Mouse (Mus musculus): ENCODE measurements around the gene 4930469K13Rik.
A peak's percentile ranks its signal among the peaks of the same experiment; 100 is the strongest.

The 4930469K13Rik gene

GRCm38 (mm10) chr11:33990002-33990401, 108.4 kb downstream of the 4930469K13Rik start:
- DNase-seq (ENCODE audit: low spot score) = no peak

DNA sequence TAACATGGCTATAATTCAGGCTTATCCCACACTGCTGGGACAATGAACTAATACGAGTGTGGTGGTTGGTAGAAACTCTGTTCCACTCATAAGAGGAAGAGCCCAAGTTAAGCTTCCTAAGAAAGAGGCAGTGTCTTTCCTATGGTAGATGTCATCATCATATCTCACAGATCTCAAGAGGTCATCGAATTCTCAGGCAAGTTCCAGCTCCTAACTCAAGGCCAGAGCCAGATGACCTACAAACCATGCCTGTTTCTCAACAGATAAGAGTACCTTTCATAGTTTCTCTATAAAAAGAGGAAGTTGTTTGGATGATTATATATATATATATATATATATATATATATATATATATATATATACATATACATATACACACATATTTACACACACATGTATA, 111.8 kb downstream of the 4930469K13Rik start:
- no peak for DNase-seq (ENCODE audit: low spot score)

DNA sequence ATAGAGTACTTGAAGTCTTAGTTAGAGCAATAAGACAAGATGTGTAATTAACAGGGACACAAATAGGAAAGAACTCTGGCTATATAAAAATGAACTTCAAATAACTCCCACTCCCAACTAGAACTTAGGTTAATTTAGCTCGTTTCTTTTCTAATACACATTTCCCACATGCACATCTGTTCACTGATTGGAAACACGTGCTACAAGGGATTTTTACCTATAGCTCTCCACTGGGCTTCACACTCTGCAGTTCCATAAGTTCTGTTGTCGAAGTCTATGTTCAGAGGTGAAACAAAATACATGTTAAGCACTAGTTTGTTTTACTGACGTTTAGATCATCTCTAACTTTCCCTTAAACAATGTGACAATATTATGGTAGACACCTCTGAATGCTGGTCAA, 118.2 kb downstream of the 4930469K13Rik start:
- DNase-seq (ENCODE audit: low spot score) = no peak

DNA sequence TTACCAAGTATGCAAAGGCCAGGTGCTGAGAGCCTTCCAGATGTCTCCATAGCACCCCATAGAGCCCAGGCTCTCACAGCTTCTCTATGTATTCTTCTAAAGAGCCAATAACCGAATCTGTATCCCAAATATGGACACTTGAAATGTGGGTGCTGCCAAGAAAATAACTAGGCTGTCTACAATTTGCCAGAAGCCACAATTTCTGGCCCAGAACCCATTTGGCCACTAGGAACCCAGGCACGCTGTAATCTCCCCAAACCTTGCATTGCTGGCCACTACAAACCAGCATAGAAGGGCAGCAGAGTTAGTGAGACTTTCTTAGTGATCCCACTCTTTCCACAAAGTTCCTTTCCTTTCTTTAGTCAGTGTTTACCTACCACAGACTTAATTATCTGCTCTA, 123.2 kb downstream of the 4930469K13Rik start:
- no peak for DNase-seq (ENCODE audit: low spot score)

DNA sequence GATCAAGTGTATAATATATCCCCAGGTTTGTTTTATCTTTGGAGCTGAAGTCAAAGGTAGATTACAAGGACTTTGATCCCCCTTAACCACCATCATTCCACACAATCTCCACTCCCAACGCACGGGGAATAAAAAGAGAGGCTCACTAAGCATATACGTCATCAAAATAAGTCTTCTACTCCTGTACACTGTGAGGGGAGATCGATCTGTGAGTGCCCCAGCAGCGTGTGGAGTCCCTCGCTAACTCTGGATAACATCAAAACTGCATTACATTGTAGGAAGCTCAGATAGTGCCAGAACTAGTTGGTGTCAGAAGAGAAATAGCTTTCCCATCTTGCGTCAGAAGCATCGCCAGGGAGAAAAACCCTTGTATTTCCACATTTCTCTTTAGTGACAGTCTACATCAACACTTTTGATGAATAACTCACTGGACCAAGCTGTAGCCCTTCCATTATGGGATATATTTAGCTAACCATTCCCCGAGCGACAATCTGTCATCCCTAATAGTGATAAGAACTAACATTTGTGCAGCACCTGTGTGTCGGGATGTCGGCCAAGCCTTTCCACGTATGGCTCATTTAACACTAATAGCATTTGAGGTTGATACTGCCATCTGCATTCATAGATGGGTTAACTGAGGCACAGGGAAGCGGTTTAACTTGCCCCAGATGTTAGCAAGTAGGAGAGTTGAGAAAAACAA, 123.9 kb downstream of the 4930469K13Rik start:
- no peak for DNase-seq (ENCODE audit: low spot score)

GRCm38 (mm10) chr11:33972114-33972513, 126.2 kb downstream of the 4930469K13Rik start:
- peak; percentile 29 for DNase-seq (ENCODE audit: low spot score)

DNA sequence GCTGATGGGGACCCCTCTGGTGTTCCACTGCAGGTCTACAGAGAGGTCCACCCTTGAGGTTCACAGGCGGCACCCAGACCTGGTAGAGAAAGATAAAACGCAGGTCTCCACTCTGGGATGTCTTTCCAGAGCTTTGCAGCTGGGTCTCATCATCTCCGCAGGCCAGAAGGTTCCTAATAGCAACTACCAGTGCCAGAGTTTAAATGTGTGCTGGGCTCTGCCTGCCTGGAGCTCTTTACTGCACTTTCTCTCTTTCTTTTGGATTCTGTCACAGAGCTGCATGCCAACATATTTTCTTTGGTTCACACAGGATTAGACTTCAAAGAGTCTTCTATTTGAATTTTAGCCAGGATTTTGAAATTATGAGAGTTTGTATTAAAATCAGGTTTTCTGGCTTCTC, 129.2 kb downstream of the 4930469K13Rik start:
- no peak for DNase-seq (ENCODE audit: low spot score)

GRCm38 (mm10) chr11:33967708-33968107, 130.6 kb downstream of the 4930469K13Rik start:
- DNase-seq (ENCODE audit: low spot score) = no peak

DNA sequence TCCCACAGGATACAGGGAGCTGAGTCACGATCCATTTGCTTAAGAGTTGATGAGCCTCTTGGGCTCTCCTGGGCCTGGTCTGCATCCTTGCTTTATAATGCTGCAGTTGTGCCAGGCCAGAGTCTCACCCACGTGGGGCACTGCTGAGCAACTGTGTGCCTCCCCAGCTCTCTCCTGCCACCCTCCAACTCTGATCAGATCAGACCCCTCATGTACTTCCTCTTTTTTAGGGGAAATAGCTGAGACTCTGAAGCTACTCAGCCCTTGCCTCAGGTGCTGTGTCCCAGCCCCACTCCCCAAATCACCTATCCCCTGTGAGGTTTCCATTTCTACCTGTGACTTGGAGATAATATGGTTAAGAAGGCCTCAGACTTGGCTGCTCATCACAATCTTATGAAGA, 133.0 kb downstream of the 4930469K13Rik start:
- DNase-seq (ENCODE audit: low spot score) = no peak

- peak; percentile 66 for DNase-seq (ENCODE audit: low spot score)
Measured at GRCm38 (mm10) chr11:33962688-33963407, 135.5 kb downstream of the 4930469K13Rik start, which contains the start of gene Kcnmb1. Gene Kcnmb1, plus strand, starts transcription at chr11:33963013.

- DNase-seq (ENCODE audit: low spot score) = no peak
Measured at GRCm38 (mm10) chr11:33962178-33962577, 136.2 kb downstream of the 4930469K13Rik start.

GRCm38 (mm10) chr11:33958713-33959112, 139.6 kb downstream of the 4930469K13Rik start:
- peak; percentile 57 for DNase-seq (ENCODE audit: low spot score)

GRCm38 (mm10) chr11:33957595-33957994, 140.8 kb downstream of the 4930469K13Rik start:
- DNase-seq (ENCODE audit: low spot score) = no peak

DNA sequence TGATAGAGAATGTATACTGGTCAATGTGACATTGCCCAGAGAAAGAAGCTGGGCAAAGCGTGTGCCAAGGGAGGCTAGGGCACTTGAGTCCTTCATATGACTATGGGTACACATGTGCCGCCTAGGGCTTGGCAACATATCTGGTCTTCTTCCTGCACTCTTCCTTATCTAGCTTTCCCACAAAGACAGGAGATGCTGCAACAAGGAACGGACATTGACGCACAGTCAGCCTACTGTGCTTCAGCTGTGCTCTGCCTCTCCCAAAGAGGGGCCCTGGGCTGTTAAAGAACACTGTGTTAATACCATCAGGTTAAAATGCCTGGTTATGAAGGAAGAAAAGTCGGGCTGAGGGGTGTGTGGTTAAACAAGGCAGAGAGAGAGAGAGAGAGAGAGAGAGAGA, 141.7 kb downstream of the 4930469K13Rik start:
- no peak for DNase-seq (ENCODE audit: low spot score)

- DNase-seq (ENCODE audit: low spot score) = no peak
Measured at GRCm38 (mm10) chr11:33955982-33956381, 142.4 kb downstream of the 4930469K13Rik start.

- no peak for DNase-seq (ENCODE audit: low spot score)
Measured at GRCm38 (mm10) chr11:33951684-33952625, 146.4 kb downstream of the 4930469K13Rik start.

DNA sequence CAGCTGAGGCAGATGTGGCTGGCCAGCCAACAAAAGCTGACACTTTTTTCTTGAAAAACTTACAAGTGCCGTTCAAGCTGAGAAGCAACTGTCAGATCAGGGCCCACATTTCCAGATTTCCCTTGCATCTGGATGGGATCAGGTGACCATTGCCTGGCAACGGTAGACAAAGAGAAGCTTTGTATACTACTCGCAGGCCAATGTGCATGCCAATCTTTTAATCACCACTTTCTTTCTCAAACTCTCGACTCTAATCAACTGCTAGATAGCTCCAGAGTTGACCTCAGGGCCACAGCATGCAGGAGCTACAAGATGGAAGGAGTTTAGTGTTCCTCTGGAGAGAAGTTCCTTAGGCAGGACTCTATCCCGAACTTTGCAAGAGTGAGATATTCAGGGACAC, 147.2 kb downstream of the 4930469K13Rik start:
- no peak for DNase-seq (ENCODE audit: low spot score)

GRCm38 (mm10) chr11:33946501-33946900, 151.9 kb downstream of the 4930469K13Rik start:
- DNase-seq (ENCODE audit: low spot score) = no peak

GRCm38 (mm10) chr11:33944786-33945328, 153.5 kb downstream of the 4930469K13Rik start:
- DNase-seq (ENCODE audit: low spot score) = no peak

GRCm38 (mm10) chr11:33944067-33944785, 154.1 kb downstream of the 4930469K13Rik start:
- DNase-seq (ENCODE audit: low spot score) = peak; percentile 64

- no peak for DNase-seq (ENCODE audit: low spot score)
Measured at GRCm38 (mm10) chr11:33943565-33943964, 154.8 kb downstream of the 4930469K13Rik start.

Measured in retina, embryonic 14.5 days (tissue).